Mouse (Mus musculus): ENCODE results near the gene Gm9376. TPM values are rescaled to one million over a fixed set of nuclear protein-coding genes. Genes with fewer than 3 reads are reported as not detected.
A peak's percentile ranks its signal among the peaks of the same experiment; 100 is the strongest.

The Gm9376 gene
- not detected in 2 replicates for polyA plus RNA-seq (2016; fragmentation: Nextera tagmentation; extraction: Ambion mirVana)

DNA sequence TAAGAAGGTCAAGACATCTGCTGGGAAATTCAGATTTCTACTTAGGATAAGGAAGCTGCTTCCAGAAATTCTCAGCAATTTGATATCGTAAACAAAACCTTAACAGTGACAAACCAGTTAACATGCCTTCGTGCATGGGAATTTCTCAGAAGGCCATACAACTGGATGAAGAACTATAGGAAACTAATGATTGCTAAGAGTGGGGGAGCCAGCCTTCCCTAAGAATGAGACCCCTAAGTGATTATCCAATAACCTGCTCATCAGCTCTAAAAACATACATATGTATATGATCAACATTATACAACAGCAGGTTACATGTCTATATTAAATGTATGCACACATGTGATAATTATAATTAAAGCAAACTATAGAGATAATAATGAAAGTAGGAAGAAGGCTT, at the start of gene Gm9376:
Gene Gm9376 (plus strand): TSS at position 301 of the 400 bp plus-strand sequence.
- Histone ChIP-seq H3K27ac (no peak within 1 kb of the TSS), H3K4me3 (no peak within 1 kb of the TSS), H3K4me1 (peaks cover 3% of the 10 kb centered on the region; the same call in 1 of the 2 replicates), H3K36me3 (replicated peaks) (no peaks in the 10 kb centered on the region), H3K9me3 (no peaks in the 10 kb centered on the region), H3K27me3 (ENCODE audit: poor library complexity, severe bottlenecking) (no peaks in the 10 kb centered on the region)
- whole genome bisulfite sequencing: 95% methylated on average over 2 of the region's 2 CpGs
- no peak for DNase-seq (ENCODE audit: extremely low spot score, low spot score)

- H3K4me3 ChIP-seq: no peak overlapping the region
- 88% methylated on average over 1 of the region's 1 CpGs for WGBS
- H3K9me3 ChIP-seq: no peaks in the 10 kb centered on the region; the same call in 1 of the 2 replicates
- H3K36me3 ChIP-seq (replicated peaks): no peaks in the 10 kb centered on the region
- H3K4me1 ChIP-seq: peaks cover 25% of the 10 kb centered on the region
- DNase-seq (ENCODE audit: extremely low spot score, low spot score): no peak
- H3K27ac ChIP-seq: no peak overlapping the region
- peaks cover 93% of the 10 kb centered on the region for H3K27me3 ChIP-seq (ENCODE audit: poor library complexity, severe bottlenecking)
Observed at GRCm38 (mm10) chr14:118220885-118221284, 45.9 kb upstream of the Gm9376 start.

DNA sequence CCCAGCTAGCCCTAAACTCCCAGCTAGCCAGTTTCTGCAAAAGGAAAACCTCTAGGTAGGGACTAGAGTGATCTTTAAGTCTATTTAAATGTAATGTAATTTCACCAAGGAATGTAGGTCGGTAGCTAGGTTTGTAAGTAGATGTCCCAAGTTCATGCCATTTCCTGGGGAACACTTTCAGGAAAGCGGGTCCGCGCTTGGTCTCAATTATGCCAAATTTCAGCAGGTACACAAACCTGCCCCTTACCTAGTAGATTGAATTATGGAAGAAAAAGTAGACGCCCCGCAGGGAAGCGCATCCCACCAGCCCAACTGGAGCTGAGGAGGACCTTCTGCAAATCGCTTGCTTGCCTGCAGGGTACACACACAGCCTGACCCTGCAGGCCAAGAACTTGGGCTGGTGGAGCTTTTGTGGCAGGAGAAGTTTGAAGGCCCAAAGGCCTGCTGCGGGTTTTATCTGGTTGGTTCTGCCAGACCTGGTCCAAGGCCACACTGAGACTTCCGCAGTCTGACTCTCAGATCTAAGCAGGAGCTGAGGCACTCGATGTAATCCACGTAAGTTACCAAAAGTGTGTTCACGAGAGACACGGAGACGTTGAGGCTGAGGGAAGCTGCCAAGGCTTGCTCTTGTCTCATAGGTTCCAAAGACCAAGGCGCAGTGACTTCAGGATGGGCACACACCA, 41.6 kb upstream of the Gm9376 start:
- H3K27me3 ChIP-seq (ENCODE audit: poor library complexity, severe bottlenecking): peaks cover 96% of the 10 kb centered on the region
- peak overlapping the region; percentile 78 for H3K27ac ChIP-seq
- peak overlapping the region; percentile 45 for H3K4me3 ChIP-seq
- peaks cover 68% of the 10 kb centered on the region for H3K4me1 ChIP-seq
- no peak for DNase-seq (ENCODE audit: extremely low spot score, low spot score)
- no peaks in the 10 kb centered on the region; the same call in 1 of the 2 replicates for H3K9me3 ChIP-seq
- H3K36me3 ChIP-seq (replicated peaks): no peaks in the 10 kb centered on the region
- 14% methylated on average over 16 of the region's 16 CpGs for WGBS

- Histone ChIP-seq H3K36me3 (replicated peaks) (no peaks in the 10 kb centered on the region), H3K4me3 (peak overlapping the region; percentile 45), H3K27ac (peak overlapping the region; percentile 78), H3K27me3 (ENCODE audit: poor library complexity, severe bottlenecking) (peaks cover 100% of the 10 kb centered on the region), H3K4me1 (peaks cover 70% of the 10 kb centered on the region), H3K9me3 (no peaks in the 10 kb centered on the region; the same call in 1 of the 2 replicates)
- DNase-seq (ENCODE audit: extremely low spot score, low spot score): peak; percentile 61
- under 1% methylated on average over 21 of the region's 21 CpGs for WGBS
Observed at GRCm38 (mm10) chr14:118225911-118226310, 40.8 kb upstream of the Gm9376 start.

DNA sequence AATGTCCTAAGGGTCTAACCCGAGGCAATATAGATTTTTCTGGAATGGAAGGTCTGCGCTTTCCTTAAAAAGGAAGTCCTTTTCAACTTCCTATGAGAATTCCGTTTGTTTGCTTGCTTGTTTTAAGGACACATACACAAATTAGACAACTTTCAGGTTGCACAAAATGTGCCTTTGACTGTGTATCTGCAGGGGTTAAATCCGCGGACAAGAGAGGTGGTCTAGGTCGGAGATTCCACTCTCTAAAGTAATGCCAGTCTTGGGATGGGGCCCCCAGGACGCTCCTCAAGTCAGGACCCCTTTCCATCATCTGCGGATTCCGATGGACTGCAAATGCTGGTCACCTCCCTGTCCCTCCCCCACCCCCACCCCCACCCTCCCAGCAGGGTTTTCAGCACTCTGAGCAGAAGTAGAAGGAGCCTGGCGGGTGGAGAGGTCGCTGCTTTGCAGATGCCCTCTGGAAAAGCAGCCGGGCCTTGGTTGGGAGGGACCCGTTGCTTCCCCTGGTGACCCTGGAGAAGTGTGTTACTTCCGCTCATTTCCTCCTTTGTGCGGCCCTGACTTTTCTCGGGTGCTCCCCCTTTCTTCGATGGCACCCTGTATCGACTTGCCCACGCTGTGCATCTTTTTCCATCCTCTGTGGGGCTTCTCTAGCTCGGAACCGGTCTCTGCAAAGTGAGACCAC, 40.1 kb upstream of the Gm9376 start:
- H3K27ac ChIP-seq: peak overlapping the region; percentile 78
- H3K4me3 ChIP-seq: peak overlapping the region; percentile 45
- H3K27me3 ChIP-seq (ENCODE audit: poor library complexity, severe bottlenecking): peaks cover 100% of the 10 kb centered on the region
- WGBS: under 1% methylated on average over 21 of the region's 21 CpGs
- H3K9me3 ChIP-seq: no peaks in the 10 kb centered on the region
- DNase-seq (ENCODE audit: extremely low spot score, low spot score): peak; percentile 65
- no peaks in the 10 kb centered on the region for H3K36me3 ChIP-seq (replicated peaks)
- H3K4me1 ChIP-seq: peaks cover 77% of the 10 kb centered on the region

- Histone ChIP-seq H3K36me3 (replicated peaks) (peaks cover 21% of the 10 kb centered on the region), H3K9me3 (no peaks in the 10 kb centered on the region), H3K4me3 (peak overlapping the region; percentile 87), H3K27ac (peak overlapping the region; percentile 97), H3K27me3 (ENCODE audit: poor library complexity, severe bottlenecking) (peaks cover 94% of the 10 kb centered on the region), H3K4me1 (peaks cover 78% of the 10 kb centered on the region)
- peak; percentile 47 for DNase-seq (ENCODE audit: extremely low spot score, low spot score)
- 2% methylated on average over 8 of the region's 8 CpGs for WGBS
Observed at GRCm38 (mm10) chr14:118232381-118232970, 34.3 kb upstream of the Gm9376 start.

DNA sequence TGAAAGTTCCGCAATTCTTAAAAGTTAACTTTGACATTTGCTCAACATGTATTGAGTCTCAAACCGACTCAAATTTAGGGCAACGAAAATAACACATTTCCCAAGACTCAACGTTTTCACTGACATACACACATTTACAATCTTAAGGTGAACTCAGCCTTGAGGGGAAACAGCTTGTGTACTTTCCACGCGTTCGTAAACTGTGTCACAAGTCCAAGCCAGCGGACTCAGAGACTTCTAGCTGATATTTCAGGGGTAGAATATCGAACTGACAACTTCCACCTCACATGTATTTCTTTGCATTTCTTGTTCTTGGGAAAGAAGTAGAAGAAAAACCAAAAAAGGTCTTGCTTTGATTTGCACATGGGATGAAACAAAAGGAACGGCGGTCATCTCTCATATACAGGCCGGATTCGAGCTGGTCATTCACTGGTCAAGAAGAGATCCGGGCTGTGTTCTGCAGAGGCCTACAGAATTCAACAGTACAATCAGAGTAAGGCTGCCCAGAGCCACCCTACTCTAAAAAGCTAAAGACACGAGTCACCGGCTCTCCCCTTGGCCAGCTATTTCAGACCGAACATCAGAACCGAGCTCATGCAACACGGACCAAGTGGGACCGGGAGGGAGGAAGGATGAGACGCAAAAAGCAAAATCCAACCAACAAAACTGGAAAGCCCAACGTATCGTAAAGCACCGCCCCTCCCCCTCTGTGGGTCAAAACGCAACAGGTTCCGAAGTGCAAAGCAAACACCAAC, 32.8 kb upstream of the Gm9376 start:
- WGBS: 1% methylated on average over 26 of the region's 26 CpGs
- H3K4me3 ChIP-seq: peak overlapping the region; percentile 87
- H3K27ac ChIP-seq: peak overlapping the region; percentile 97
- H3K27me3 ChIP-seq (ENCODE audit: poor library complexity, severe bottlenecking): peaks cover 94% of the 10 kb centered on the region
- peaks cover 76% of the 10 kb centered on the region for H3K4me1 ChIP-seq
- DNase-seq (ENCODE audit: extremely low spot score, low spot score): peak; percentile 53
- H3K36me3 ChIP-seq (replicated peaks): peaks cover 21% of the 10 kb centered on the region
- H3K9me3 ChIP-seq: no peaks in the 10 kb centered on the region

DNA sequence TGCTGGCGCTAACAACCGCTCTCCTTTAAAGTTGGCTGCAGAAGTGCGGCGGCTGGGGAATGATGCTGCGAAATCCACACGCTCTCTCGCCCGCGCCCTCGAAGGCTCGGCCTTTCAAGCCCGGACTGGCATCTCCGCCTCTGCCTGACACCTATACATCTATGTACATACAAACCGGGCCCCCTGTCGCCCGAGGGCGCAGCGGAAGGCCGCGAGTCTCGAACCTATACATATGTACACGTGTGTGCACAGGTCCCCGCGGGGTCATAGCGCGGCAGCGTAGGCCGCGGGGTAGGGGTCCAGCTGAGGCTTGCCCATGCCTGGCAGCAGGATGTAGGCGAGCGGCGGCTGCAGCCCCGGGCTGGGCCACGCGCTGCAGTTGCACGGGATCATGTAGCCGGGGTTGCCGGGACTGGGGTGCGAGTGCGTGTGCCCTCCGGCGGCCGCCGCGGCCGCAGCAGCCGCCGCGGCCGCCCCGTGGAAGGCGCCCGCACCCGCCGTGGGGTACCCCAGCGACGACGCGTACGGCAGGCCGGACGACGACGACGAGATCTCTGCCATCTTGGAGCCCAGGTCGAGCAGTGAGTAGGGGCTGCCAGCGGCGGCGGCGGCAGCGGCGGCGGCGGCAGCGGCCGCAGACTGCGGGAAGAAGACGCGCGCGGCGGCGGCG, 32.1 kb upstream of the Gm9376 start:
- H3K4me1 ChIP-seq: peaks cover 76% of the 10 kb centered on the region
- peaks cover 21% of the 10 kb centered on the region for H3K36me3 ChIP-seq (replicated peaks)
- DNase-seq (ENCODE audit: extremely low spot score, low spot score): peak; percentile 63
- H3K27ac ChIP-seq: peak overlapping the region; percentile 97
- under 1% methylated on average over 84 of the region's 84 CpGs for WGBS
- peaks cover 94% of the 10 kb centered on the region for H3K27me3 ChIP-seq (ENCODE audit: poor library complexity, severe bottlenecking)
- no peaks in the 10 kb centered on the region for H3K9me3 ChIP-seq
- H3K4me3 ChIP-seq: peak overlapping the region; percentile 87

DNA sequence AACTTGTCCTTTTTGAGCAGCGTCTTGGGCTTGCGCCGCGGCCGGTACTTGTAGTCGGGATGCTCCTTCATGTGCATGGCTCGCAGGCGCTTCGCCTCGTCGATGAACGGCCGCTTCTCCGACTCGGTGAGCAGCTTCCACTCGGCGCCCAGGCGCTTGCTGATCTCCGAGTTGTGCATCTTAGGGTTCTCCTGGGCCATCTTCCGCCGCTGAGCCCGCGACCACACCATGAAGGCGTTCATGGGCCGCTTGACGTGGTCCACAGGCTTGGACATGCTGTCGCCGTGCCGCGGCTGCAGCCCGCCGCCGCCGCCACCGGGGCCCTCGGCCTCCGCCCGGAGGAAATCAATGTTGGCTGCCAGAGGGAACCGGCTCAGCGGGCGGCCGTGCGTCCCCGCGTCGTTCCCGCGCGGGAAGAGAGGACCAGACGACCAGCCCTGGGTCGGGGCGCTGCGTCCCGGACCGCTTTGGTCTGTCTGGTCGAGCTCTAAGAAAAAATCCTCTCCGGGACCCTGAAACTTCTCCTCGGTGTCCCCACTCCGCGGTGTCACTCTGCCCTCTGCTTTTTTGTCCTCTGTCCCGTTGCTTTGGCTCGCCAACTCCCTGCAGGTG, 31.3 kb upstream of the Gm9376 start:
- Histone ChIP-seq H3K9me3 (no peaks in the 10 kb centered on the region; the same call in 1 of the 2 replicates), H3K36me3 (replicated peaks) (peaks cover 21% of the 10 kb centered on the region), H3K4me3 (peak overlapping the region; percentile 87), H3K27ac (peak overlapping the region; percentile 97), H3K27me3 (ENCODE audit: poor library complexity, severe bottlenecking) (peaks cover 94% of the 10 kb centered on the region), H3K4me1 (peaks cover 72% of the 10 kb centered on the region)
- WGBS: under 1% methylated on average over 62 of the region's 62 CpGs
- DNase-seq (ENCODE audit: extremely low spot score, low spot score): peak; percentile 64

- H3K27ac ChIP-seq: peak overlapping the region; percentile 97
- H3K9me3 ChIP-seq: no peaks in the 10 kb centered on the region; the same call in 1 of the 2 replicates
- peak overlapping the region; percentile 87 for H3K4me3 ChIP-seq
- H3K4me1 ChIP-seq: peaks cover 68% of the 10 kb centered on the region
- under 1% methylated on average over 73 of the region's 73 CpGs for WGBS
- DNase-seq (ENCODE audit: extremely low spot score, low spot score): peak; percentile 84
- peaks cover 21% of the 10 kb centered on the region for H3K36me3 ChIP-seq (replicated peaks)
- peaks cover 94% of the 10 kb centered on the region for H3K27me3 ChIP-seq (ENCODE audit: poor library complexity, severe bottlenecking)
Observed at GRCm38 (mm10) chr14:118235973-118236885, 30.5 kb upstream of the Gm9376 start.

GRCm38 (mm10) chr14:118236886-118237289, 29.9 kb upstream of the Gm9376 start, which contains the start of gene Sox21:
Gene Sox21, minus strand, starts transcription at chr14:118237030.
- H3K36me3 ChIP-seq (replicated peaks): peaks cover 21% of the 10 kb centered on the region
- H3K27me3 ChIP-seq (ENCODE audit: poor library complexity, severe bottlenecking): peaks cover 87% of the 10 kb centered on the region
- peak within 1 kb of the TSS; percentile 97 for H3K27ac ChIP-seq
- peak within 1 kb of the TSS; percentile 87 for H3K4me3 ChIP-seq
- H3K9me3 ChIP-seq: no peaks in the 10 kb centered on the region; the same call in 1 of the 2 replicates
- DNase-seq (ENCODE audit: extremely low spot score, low spot score): peak; percentile 86
- H3K4me1 ChIP-seq: peaks cover 62% of the 10 kb centered on the region
- WGBS: under 1% methylated on average over 33 of the region's 34 CpGs

All from forebrain, embryonic 10.5 days (tissue).